Mouse (Mus musculus) CH12.LX (cell line): ENCODE measurements around the gene Fcor. TPM values are rescaled to one million over a fixed set of nuclear protein-coding genes. Genes with fewer than 3 reads are reported as not detected.

Source experiments
- DNase-seq: peaks from one replicate; pipeline ENCODE4 v3.0.0-alpha.2; 2013; ENCODE audit errors: extremely low read depth
- H3K27ac ChIP-seq: 2 replicates; pipeline ENCODE4 v1.5.1; 2012; ENCODE audit warnings: low read depth, mild to moderate bottlenecking, control low read depth, moderate library complexity; ENCODE audit not compliant: insufficient read depth
- H3K27me3 ChIP-seq: replicated peaks from 2 replicates; pipeline ENCODE3; 2012; ENCODE audit warnings: inconsistent platforms
- H3K36me3 ChIP-seq, 2 experiments: replicated peaks in 1 of 2; 2 replicates each; pipeline versions ENCODE3 to v1.6.1; 2012; ENCODE audit warnings: inconsistent platforms in 1 of 2, low read length in 1 of 2, mild to moderate bottlenecking in 1 of 2, mixed read lengths in 1 of 2, moderate library complexity in 1 of 2; ENCODE audit not compliant: control insufficient read depth in 1 of 2, insufficient read depth in 1 of 2
- H3K4me1 ChIP-seq, 2 experiments: 2 replicates each; pipeline ENCODE4 v1.6.1; 2012; ENCODE audit warnings: inconsistent platforms in 1 of 2, moderate library complexity in 1 of 2; ENCODE audit not compliant: insufficient read depth in 2 of 2, control insufficient read depth in 1 of 2
- H3K4me2 ChIP-seq: 2 replicates; pipeline ENCODE4 v1.6.1; 2012; ENCODE audit warnings: low read depth, mild to moderate bottlenecking, control low read depth; ENCODE audit not compliant: poor library complexity, insufficient read depth, severe bottlenecking
- H3K4me3 ChIP-seq, 3 experiments: fragments of 150-350 bp in 1 of 3; sonication (generic) in 1 of 3; replicated peaks in 1 of 3; 2 replicates each; pipeline versions ENCODE3 to v1.5.1; 2011 to 2012; ENCODE audit warnings: low read depth in 2 of 3, low read length in 2 of 3, mild to moderate bottlenecking in 2 of 3, moderate library complexity in 2 of 3, control low read depth in 1 of 3, improper control_type of control experiment in 1 of 3, inconsistent platforms in 1 of 3, mixed read lengths in 1 of 3; ENCODE audit not compliant: poor library complexity in 1 of 3
- H3K79me2 ChIP-seq: replicated peaks from 2 replicates; pipeline ENCODE4 v1.6.1; 2012; ENCODE audit warnings: mild to moderate bottlenecking, moderate library complexity; ENCODE audit not compliant: control insufficient read depth, poor library complexity, insufficient read depth, severe bottlenecking; ENCODE audit errors: extremely low read depth
- H3K9ac ChIP-seq: 2 replicates; pipeline ENCODE4 v1.6.1; 2012; ENCODE audit warnings: low read depth, mild to moderate bottlenecking, control low read depth, moderate library complexity; ENCODE audit not compliant: insufficient read depth
- H3K9me3 ChIP-seq: replicated peaks from 2 replicates; pipeline ENCODE3; 2012; ENCODE audit warnings: low read length, inconsistent platforms, mixed read lengths
- BHLHE40 ChIP-seq: IDR thresholded peaks from 2 replicates; pipeline ENCODE4 v1.6.1; 2011; ENCODE audit warnings: mild to moderate bottlenecking, low read depth, low read length, improper control_type of control experiment
- CHD1 ChIP-seq: IDR thresholded peaks from 2 replicates; pipeline ENCODE4 v1.6.1; 2012; ENCODE audit warnings: low read depth, low read length, improper control_type of control experiment, inconsistent platforms
- CHD2 ChIP-seq: IDR thresholded peaks from 2 replicates; pipeline ENCODE4 v1.6.1; 2011; ENCODE audit warnings: low read length, improper control_type of control experiment
- CTCF ChIP-seq, 2 experiments: IDR thresholded peaks in 1 of 2; conservative IDR thresholded peaks in 1 of 2; 2 replicates each; pipeline ENCODE4 v1.5.1; 2011 to 2012; ENCODE audit warnings: low read depth in 2 of 2, low read length in 2 of 2, improper control_type of control experiment in 1 of 2, inconsistent platforms in 1 of 2, mild to moderate bottlenecking in 1 of 2, moderate library complexity in 1 of 2
- E2F4 ChIP-seq: IDR thresholded peaks from 2 replicates; pipeline ENCODE4 v1.6.1; 2011; ENCODE audit warnings: low read depth, low read length, improper control_type of control experiment; ENCODE audit not compliant: insufficient replicate concordance
- ELF1 ChIP-seq: IDR thresholded peaks from 2 replicates; pipeline ENCODE4 v1.6.1; 2014; ENCODE audit warnings: low read depth, mild to moderate bottlenecking, inconsistent platforms, low read length, improper control_type of control experiment
- EP300 ChIP-seq: IDR thresholded peaks from 2 replicates; pipeline ENCODE4 v1.6.1; 2011; ENCODE audit warnings: low read length, improper control_type of control experiment
- ETS1 ChIP-seq: conservative IDR thresholded peaks from 2 replicates; pipeline ENCODE4 v1.6.1; 2012; ENCODE audit warnings: low read depth, mild to moderate bottlenecking, inconsistent platforms, low read length, improper control_type of control experiment, moderate library complexity
- GABPA ChIP-seq: IDR thresholded peaks from 2 replicates; pipeline ENCODE4 v1.6.1; 2012; ENCODE audit warnings: low read depth, low read length, improper control_type of control experiment, inconsistent platforms; ENCODE audit not compliant: insufficient replicate concordance
- HCFC1 ChIP-seq: IDR thresholded peaks from 2 replicates; pipeline ENCODE4 v1.6.1; 2012; ENCODE audit warnings: low read depth, mild to moderate bottlenecking, inconsistent platforms, low read length, improper control_type of control experiment
- IRF4 ChIP-seq: IDR thresholded peaks from 2 replicates; pipeline ENCODE4 v1.6.1; 2014; ENCODE audit warnings: low read depth, mild to moderate bottlenecking, inconsistent platforms, low read length, improper control_type of control experiment
- JUN ChIP-seq: IDR thresholded peaks from 2 replicates; pipeline ENCODE4 v1.6.1; 2011; ENCODE audit warnings: low read depth, mild to moderate bottlenecking, low read length, improper control_type of control experiment, moderate library complexity; ENCODE audit not compliant: insufficient read depth
- JUND ChIP-seq: conservative IDR thresholded peaks from 2 replicates; pipeline ENCODE4 v1.6.1; 2011; ENCODE audit warnings: low read depth, low read length, improper control_type of control experiment
- KAT2A ChIP-seq: IDR thresholded peaks from 2 replicates; pipeline ENCODE4 v1.6.1; 2012; ENCODE audit warnings: low read length, improper control_type of control experiment, inconsistent platforms; ENCODE audit not compliant: insufficient replicate concordance
- MAFK ChIP-seq: IDR thresholded peaks from 2 replicates; pipeline ENCODE4 v1.6.1; 2011; ENCODE audit warnings: low read length, improper control_type of control experiment; ENCODE audit not compliant: insufficient replicate concordance
- MAX ChIP-seq: IDR thresholded peaks from 2 replicates; pipeline ENCODE4 v1.6.1; 2011; ENCODE audit warnings: low read length, improper control_type of control experiment
- MAZ ChIP-seq: IDR thresholded peaks from 2 replicates; pipeline ENCODE4 v1.6.1; 2012; ENCODE audit warnings: low read depth, mild to moderate bottlenecking, inconsistent platforms, low read length, improper control_type of control experiment, moderate library complexity
- MEF2A ChIP-seq: IDR thresholded peaks from 2 replicates; pipeline ENCODE4 v1.6.1; 2014; ENCODE audit warnings: low read depth, mild to moderate bottlenecking, inconsistent platforms, low read length, improper control_type of control experiment, borderline replicate concordance
- MXI1 ChIP-seq: IDR thresholded peaks from 2 replicates; pipeline ENCODE4 v1.6.1; 2011; ENCODE audit warnings: mild to moderate bottlenecking, low read depth, low read length, improper control_type of control experiment
- MYC ChIP-seq: IDR thresholded peaks from 2 replicates; pipeline ENCODE4 v1.6.1; 2011; ENCODE audit warnings: low read depth, mild to moderate bottlenecking, improper control_type of control experiment, low read length
- NELFE ChIP-seq: IDR thresholded peaks from 2 replicates; pipeline ENCODE4 v1.6.1; 2011; ENCODE audit warnings: low read depth, low read length, improper control_type of control experiment
- NRF1 ChIP-seq: IDR thresholded peaks from 2 replicates; pipeline ENCODE4 v1.6.1; 2014; ENCODE audit warnings: low read depth, mild to moderate bottlenecking, inconsistent platforms, low read length, improper control_type of control experiment, moderate library complexity
- PAX5 ChIP-seq: IDR thresholded peaks from 2 replicates; pipeline ENCODE4 v1.6.1; 2012; ENCODE audit warnings: low read length, inconsistent platforms, mixed read lengths
- POLR2A ChIP-seq: IDR thresholded peaks from 2 replicates; pipeline ENCODE4 v1.6.1; 2011; ENCODE audit warnings: low read depth, mild to moderate bottlenecking, improper control_type of control experiment, low read length
- POLR2AphosphoS2 ChIP-seq: IDR thresholded peaks from 2 replicates; pipeline ENCODE4 v1.6.1; 2011; ENCODE audit warnings: low read depth, low read length, improper control_type of control experiment
- RAD21 ChIP-seq: IDR thresholded peaks from 2 replicates; pipeline ENCODE4 v1.6.1; 2011; ENCODE audit warnings: low read depth, mild to moderate bottlenecking, low read length, improper control_type of control experiment, moderate library complexity
- RCOR1 ChIP-seq: conservative IDR thresholded peaks from 2 replicates; pipeline ENCODE4 v1.6.1; 2012; ENCODE audit warnings: low read depth, mild to moderate bottlenecking, inconsistent platforms, low read length, improper control_type of control experiment
- SIN3A ChIP-seq: IDR thresholded peaks from 2 replicates; pipeline ENCODE4 v1.6.1; 2012; ENCODE audit warnings: low read length, improper control_type of control experiment, inconsistent platforms
- SMC3 ChIP-seq: IDR thresholded peaks from 2 replicates; pipeline ENCODE4 v1.6.1; 2011; ENCODE audit warnings: low read depth, low read length, improper control_type of control experiment
- TBP ChIP-seq: conservative IDR thresholded peaks from 2 replicates; pipeline ENCODE4 v1.6.1; 2011; ENCODE audit warnings: low read depth, low read length, improper control_type of control experiment
- TCF12 ChIP-seq: IDR thresholded peaks from 2 replicates; pipeline ENCODE4 v1.6.1; 2014; ENCODE audit warnings: low read depth, mild to moderate bottlenecking, inconsistent platforms, low read length, improper control_type of control experiment
- UBTF ChIP-seq: IDR thresholded peaks from 2 replicates; pipeline ENCODE4 v1.6.1; 2012; ENCODE audit warnings: low read depth, mild to moderate bottlenecking, inconsistent platforms, low read length, improper control_type of control experiment, moderate library complexity
- USF1 ChIP-seq: IDR thresholded peaks from 2 replicates; pipeline ENCODE4 v1.6.1; 2014; ENCODE audit warnings: low read depth, mild to moderate bottlenecking, inconsistent platforms, low read length, improper control_type of control experiment
- USF2 ChIP-seq: conservative IDR thresholded peaks from 2 replicates; pipeline ENCODE4 v1.6.1; 2011; ENCODE audit warnings: low read depth, low read length, improper control_type of control experiment
- ZC3H11A ChIP-seq: IDR thresholded peaks from 2 replicates; pipeline ENCODE4 v1.6.1; 2012; ENCODE audit warnings: low read depth, mild to moderate bottlenecking, inconsistent platforms, low read length, improper control_type of control experiment
- ZKSCAN1 ChIP-seq: IDR thresholded peaks from 2 replicates; pipeline ENCODE4 v1.6.1; 2012; ENCODE audit warnings: low read depth, inconsistent platforms, low read length, improper control_type of control experiment, borderline replicate concordance
- ZMIZ1 ChIP-seq: IDR thresholded peaks from 2 replicates; pipeline ENCODE4 v1.6.1; 2012; ENCODE audit warnings: low read depth, mild to moderate bottlenecking, inconsistent platforms, low read length, improper control_type of control experiment
- ZNF384 ChIP-seq: IDR thresholded peaks from 2 replicates; pipeline ENCODE4 v1.6.1; 2012; ENCODE audit warnings: low read depth, low read length, improper control_type of control experiment, inconsistent platforms
- dilution Hi-C: fragments of 300-500 bp; cut with MboI; formaldehyde crosslinking; loops from 2 replicates; pipeline ENCODE4 v1.14.3; 2020; ENCODE audit warnings: low sequenced_read_pairs; ENCODE audit not compliant: extremely low pct_unique_long_range_greater_than_20kb, extremely low pct_ligation_motif_present
- in situ Hi-C: fragments of 300-500 bp; cut with MboI; formaldehyde crosslinking; loops from 3 replicates; pipeline ENCODE4 v1.14.3; 2019; ENCODE audit warnings: low sequenced_read_pairs, low pct_ligation_motif_present, low pct_unique_long_range_greater_than_20kb, mixed read lengths
- polyA plus RNA-seq: library from polyadenylated mRNA; unstranded; fragments of >175 nt; gene quantifications from 2 replicates; pipeline ENCODE4 v1.2.1, GENCODE M21; 2012; ENCODE audit warnings: low read depth; ENCODE audit not compliant: insufficient read length
- total RNA-seq, 2 experiments: library from RNA; depleted of rRNA; stranded (reverse); fragments of 300-350 nt in 1 of 2; fragments of >200 nt in 1 of 2; gene quantifications; 2 replicates each; pipeline ENCODE4 v1.2.3; 2012 to 2014

Gene Fcor
- not detected in 2 replicates for total RNA-seq (2012; rRNA removed)
- not detected in 2 replicates for total RNA-seq (2014; rRNA removed)
- polyA plus RNA-seq: 0.63 and 0.67 TPM in 2 replicates

- Histone ChIP-seq H3K36me3 (no peaks in the 10 kb centered on the region), H3K4me3 (peak within 1 kb of the TSS; percentile 34 to 58 (median 48)), H3K4me1 (peaks cover 0 to 13% of the 10 kb centered on the region in 2 experiments; a peak in 2 of 4 replicates)
- in situ Hi-C loops: loop anchor here (5.0 to 10.0 kb wide), 4 partner anchors 45 to 317 kb away; partner anchors contain the start of genes A430078G23Rik, Pcp2 and Pex11g
- no peak for TF ChIP-seq ETS1
- TF ChIP-seq ZNF384: no peak
- no peak for TF ChIP-seq CHD2
- TF ChIP-seq NRF1: no peak
- TF ChIP-seq GABPA: no peak
- TF ChIP-seq MXI1: no peak
- no peak for TF ChIP-seq SIN3A
- TF ChIP-seq MAFK: no peak
- no peak for TF ChIP-seq ZKSCAN1
- no peak for TF ChIP-seq POLR2AphosphoS2
- TF ChIP-seq RCOR1: no peak
- TF ChIP-seq MYC: no peak
- TF ChIP-seq IRF4: no peak
- TF ChIP-seq ELF1: no peak
- no peak for TF ChIP-seq CHD1
- no peak for TF ChIP-seq KAT2A
- peak; percentile 38; the same call in 1 of the 2 replicates for TF ChIP-seq BHLHE40
- no peak for TF ChIP-seq TCF12
- 0 out of 2 replicates have a peak, but pooled peaks have one; percentile 32 for TF ChIP-seq MAX
- peak; percentile 91 for TF ChIP-seq SMC3
- TF ChIP-seq UBTF: no peak
- TF ChIP-seq NELFE: 0 out of 2 replicates have a peak, but pooled peaks have one; percentile 25
- no peak for TF ChIP-seq HCFC1
- TF ChIP-seq JUND: no peak
- TF ChIP-seq MEF2A: no peak; the same call in 1 of the 2 replicates
- TF ChIP-seq ZC3H11A: peak; percentile 49
- TF ChIP-seq JUN: no peak
- TF ChIP-seq E2F4: no peak
- no peak for TF ChIP-seq PAX5
- TF ChIP-seq POLR2A: no peak
- no peak for TF ChIP-seq ZMIZ1
- no peak for TF ChIP-seq EP300
- peak; percentile 90 for TF ChIP-seq RAD21
- TF ChIP-seq CTCF (conservative IDR thresholded peaks at IDR 0.05 in 1 of 2, IDR thresholded peaks at IDR 0.05 in 1 of 2; ENCODE audit: low read depth in 2 of 2, low read length in 2 of 2): peak; percentile 87 to 94
- no peak for TF ChIP-seq MAZ
- no peak for TF ChIP-seq USF1
- no peak for TF ChIP-seq TBP
- no peak for TF ChIP-seq USF2
- TF ChIP-seq, all 38 proteins: peak for 7
- H3K4me2 ChIP-seq: peak within 1 kb of the TSS; percentile 55
- 0 out of 2 replicates have a peak within 1 kb of the TSS, but pooled peaks have one; percentile 1 for H3K9ac ChIP-seq
- H3K79me2 ChIP-seq: peaks cover 6% of the 10 kb centered on the region; the same call in 1 of the 2 replicates
- no peaks in the 10 kb centered on the region for H3K9me3 ChIP-seq
- H3K27me3 ChIP-seq: peaks cover 25% of the 10 kb centered on the region
- H3K27ac ChIP-seq: no peak within 1 kb of the TSS
- dilution Hi-C loops: no loop called here
- DNase-seq: peak; percentile 73
These were observed at the start of gene Fcor for GRCm38 (mm10) chr8:3671980-3672491. Fcor (minus strand) TSS chr8:3672362.
